Mouse (Mus musculus) granulocyte monocyte progenitor cell, adult 5-6 weeks (primary cell): ENCODE data around the gene Cryba4. TPM values are rescaled to one million over a fixed set of nuclear protein-coding genes. Genes with fewer than 3 reads are reported as not detected.

Experiments
- ATAC-seq: replicated peaks from 2 replicates; pipeline ENCODE4 v1.8.0; 2016; ENCODE audit warnings: mild to moderate bottlenecking, moderate TSS enrichment, inconsistent platforms; ENCODE audit not compliant: poor library complexity, severe bottlenecking
- total RNA-seq, 2 experiments: library from RNA; stranded (forward) in 1 of 2; stranded (reverse) in 1 of 2; fragments of 200-712, 200-1000 nt in 1 of 2; fragments of >200 nt in 1 of 2; fragmentation: Nextera tagmentation in 1 of 2; gene quantifications; 2 replicates each; pipeline ENCODE4 v1.2.3; 2014 to 2017

Cryba4 gene
- total RNA-seq, 2 experiments from 2014 or later = not detected

DNA sequence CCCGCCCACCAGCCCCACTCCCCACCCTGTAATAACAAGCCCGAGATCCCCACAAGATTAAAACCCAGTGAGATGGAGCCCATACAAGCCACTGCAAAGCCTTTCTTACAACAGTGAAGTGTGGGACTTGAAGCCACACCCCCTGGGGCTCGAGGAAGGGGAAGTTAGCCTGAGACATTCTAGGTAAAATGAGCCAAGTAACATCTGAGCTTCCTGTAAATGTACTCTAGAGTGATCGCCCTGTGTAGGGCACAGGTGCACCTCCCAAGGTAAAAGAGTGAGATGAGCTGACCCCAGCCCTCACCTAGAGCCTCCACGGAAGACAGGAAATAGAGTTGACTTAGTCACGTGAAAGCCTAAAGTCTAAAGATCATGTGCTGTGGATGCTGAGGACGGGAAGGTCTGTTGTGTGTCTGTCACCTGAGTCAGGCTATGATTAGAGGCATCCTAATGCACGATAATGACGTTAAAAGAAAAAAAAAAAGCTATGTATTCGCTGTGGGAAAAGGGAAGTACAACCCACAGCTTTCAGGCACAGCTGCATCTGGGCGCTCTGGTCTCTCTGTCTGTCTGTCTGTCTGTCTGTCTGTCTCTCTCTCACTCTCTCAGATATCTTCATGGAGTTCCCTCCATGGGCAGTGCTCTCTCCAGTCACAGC is 34.8 kb upstream of the Cryba4 start:
- peak; percentile 63 for ATAC-seq

- ATAC-seq = no peak
These were observed 34.3 kb upstream of the Cryba4 start for GRCm38 (mm10) chr5:112286608-112286983.

DNA sequence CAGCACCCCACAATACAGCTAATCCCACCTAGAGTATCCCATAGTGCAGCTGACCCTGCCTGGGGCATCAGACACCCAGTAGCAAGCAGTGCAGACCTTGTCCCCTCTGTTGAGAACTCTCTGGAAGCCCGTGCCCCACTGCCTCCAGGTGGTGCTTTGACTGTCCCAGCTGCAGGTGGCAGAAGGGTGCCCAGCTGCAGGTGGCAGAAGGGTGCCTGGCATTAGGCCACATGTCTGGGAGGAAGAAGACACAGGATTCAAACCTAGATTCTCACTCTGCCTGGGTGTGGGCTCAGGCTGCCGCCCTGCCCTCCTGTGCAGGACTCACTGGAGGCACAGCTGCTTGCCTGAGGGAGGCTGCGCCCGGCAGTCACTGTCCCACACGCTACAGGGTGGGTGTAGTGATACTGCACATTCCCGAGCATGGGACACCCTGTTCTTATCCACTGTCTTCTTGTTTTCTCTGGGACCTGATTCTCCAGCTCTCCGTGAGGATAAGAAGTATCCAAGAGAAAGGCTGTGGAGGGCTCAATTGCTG is 33.3 kb upstream of the Cryba4 start:
- no peak for ATAC-seq

- ATAC-seq = no peak
These were observed 31.9 kb upstream of the Cryba4 start for GRCm38 (mm10) chr5:112284203-112284582.

DNA sequence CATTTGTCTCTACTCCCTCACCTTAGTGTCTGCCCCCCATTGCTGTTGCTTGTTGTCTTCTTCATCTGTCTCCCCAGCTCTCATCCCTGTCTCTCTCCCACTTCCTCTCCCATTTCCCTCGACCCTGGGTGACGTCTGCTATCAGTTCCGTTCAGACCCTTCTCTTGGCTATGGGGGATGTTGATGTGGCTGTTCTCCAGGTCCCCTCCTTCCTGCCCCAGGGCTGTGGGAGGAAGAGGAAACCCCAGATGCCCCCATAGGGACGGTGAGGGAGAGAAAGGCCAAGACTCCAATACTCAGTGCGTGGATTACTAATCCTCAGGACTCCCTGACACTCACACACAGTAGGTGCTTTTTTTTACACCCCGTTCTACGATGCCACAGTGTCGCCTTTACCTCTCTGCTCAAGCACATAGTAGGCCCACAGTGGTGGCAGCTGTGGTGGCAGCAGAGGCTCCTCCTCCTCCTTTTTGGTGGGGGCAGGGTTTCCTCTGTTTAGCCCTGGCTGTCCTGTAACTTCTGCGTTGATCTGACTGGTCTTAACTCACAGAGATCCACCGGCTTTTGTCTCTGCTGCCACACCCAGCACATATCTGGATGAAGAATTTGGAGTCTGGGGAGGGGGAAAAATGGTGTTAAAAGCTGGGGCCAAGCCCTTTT is 31.4 kb upstream of the Cryba4 start:
- ATAC-seq = peak; percentile 12

DNA sequence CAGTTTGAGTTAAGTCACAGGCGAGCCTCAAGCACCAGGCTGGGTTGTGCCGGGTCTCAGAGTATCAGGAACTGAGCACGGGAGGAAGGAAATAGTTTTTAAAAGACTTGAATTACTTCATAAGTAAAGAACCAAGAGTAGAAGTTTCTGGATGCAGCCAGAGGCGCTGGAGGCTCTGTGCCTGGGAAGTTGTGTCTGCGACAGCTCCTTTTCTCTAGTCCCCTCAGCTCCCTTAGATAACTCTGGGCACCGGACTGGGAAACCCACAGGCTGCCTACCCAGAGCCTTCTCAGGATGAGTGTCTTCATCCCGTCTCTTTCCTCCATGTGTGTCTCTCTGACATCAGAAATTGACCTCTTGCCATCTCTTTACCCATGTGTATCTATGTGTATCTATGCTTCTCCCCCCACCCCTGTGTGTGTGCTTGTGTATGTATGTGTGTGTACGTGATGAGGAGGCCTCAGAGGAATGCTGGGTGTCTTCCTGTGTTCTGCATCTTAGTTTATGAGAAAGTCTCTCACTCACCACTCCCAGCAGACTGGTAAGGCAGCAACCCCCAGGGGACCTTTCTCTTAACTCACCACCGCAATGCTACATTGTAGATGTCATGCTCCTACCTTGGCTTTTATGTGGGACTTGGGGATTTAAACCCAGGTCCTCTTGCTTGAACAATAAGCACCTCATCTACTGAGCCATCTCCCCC is 30.6 kb upstream of the Cryba4 start:
- no peak for ATAC-seq

GRCm38 (mm10) chr5:112282123-112282779 is 29.9 kb upstream of the Cryba4 start:
- ATAC-seq = no peak

DNA sequence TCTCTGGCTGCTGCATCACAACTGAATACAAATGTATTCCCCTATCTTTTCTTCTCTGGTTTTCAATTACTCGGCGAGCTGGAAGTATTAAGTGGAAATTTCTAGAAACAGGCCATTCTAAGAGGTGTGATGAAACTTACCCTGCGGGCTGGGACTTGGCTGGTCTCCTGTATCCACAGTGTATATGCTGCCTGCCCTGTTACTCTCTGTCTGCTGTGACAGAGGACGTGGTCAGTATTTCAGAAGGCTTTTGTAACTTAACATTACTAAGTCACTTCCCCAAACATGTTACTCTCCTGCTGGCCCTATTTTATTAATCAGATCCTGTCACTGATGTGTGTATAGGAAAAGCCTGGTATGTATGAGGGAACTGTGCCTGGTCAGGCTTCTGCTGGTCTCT is 29.4 kb upstream of the Cryba4 start:
- ATAC-seq = peak; percentile 46

GRCm38 (mm10) chr5:112280863-112281660 is 28.7 kb upstream of the Cryba4 start:
- ATAC-seq = no peak

DNA sequence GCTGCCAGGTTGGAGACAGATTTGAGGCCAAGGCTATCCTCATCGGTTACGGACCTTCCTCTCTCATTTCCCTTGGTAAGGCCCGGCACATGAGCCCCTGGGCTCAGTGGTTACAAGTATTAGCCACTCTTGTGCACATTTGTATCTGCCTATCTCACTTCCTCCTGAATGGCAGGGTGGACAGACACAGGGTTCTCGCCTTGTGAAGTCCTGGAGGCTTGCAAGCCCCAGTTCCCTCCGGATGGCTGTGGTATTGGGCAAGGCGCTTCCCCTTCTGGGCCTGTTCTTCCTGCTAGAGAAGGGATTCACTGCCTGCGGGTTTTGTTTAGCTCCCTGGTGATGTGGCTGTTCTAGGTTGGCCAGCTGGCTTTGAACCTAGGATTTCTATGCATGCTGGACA is 27.8 kb upstream of the Cryba4 start:
- peak; percentile 50 for ATAC-seq

- no peak for ATAC-seq
These were observed 27.1 kb upstream of the Cryba4 start for GRCm38 (mm10) chr5:112279181-112280021.

- ATAC-seq = no peak
These were observed 25.7 kb upstream of the Cryba4 start for GRCm38 (mm10) chr5:112277906-112278470.

GRCm38 (mm10) chr5:112276907-112277348 is 24.6 kb upstream of the Cryba4 start:
- ATAC-seq = no peak

DNA sequence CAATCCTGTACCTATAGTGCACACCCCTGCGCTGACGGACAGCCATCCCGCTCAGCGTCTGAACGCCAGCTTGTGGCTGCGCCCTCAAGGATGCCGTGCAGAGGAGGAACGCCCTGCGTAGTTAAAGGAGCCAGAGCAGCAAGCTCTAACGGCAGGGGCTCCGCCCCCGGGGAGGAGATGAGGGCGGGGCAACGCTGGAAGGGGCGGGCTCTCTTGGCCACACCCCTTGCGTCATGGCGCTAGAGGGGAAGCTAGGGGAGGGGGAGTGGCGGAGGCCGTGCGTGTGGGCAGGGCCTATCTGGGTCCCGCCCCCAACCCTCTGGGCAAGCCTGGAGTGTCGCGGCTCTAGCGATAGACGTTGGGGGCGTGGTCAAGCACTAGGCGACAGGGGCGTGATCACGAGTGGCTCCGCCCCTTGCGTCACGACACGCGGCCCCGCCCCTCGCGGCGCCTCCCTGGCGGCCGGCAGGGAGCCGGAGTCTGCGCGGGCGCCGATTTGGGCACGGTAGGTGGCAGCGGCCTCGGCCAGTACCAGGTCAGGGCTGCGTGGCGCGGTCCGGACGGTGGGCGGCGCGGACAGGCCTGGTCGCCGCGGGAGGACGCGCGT is 24.1 kb upstream of the Cryba4 start, which contains the start of gene Tpst2:
Tpst2 (plus strand) TSS at position 425 of the 607 bp plus-strand sequence.
- ATAC-seq = peak; percentile 72

DNA sequence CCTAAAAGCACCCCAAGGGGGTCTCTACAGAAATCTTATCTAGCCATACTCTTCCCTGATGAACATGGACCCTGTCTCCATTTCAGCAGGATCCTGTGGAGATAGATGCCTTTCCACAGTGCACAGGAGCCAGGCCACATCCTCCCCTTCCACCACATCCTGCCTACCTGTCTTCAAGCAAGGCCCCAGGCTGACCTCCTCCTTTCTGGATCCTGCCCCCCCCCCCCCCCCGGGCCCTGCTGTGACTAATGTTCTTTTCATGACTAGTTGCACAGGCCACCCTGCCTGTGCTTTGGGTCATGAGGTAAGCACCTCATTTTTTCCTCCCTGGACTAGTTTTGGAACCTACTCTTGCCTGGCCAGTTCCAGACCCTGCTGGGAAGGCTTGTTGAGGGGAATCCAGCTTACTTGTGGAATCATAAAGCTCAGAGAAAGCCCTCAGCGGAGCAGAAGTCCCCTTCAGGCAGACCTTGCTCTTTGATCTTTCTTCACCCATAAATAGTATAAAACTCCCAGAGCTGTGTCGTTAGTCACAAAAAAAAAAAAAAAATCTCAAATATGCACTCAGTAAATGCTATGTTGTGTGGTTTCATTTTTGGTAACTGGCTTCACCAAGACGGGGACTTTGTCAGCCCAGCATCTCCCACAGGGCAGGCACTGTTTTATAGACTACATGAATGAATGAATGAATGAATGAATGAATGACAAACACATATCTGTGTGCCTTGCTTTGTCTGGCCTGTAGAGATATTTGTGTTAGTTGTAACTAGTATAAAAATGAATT is 22.9 kb upstream of the Cryba4 start:
- ATAC-seq = no peak

- no peak for ATAC-seq
These were observed 21.6 kb upstream of the Cryba4 start for GRCm38 (mm10) chr5:112273746-112274463.

GRCm38 (mm10) chr5:112272934-112273333 is 20.6 kb upstream of the Cryba4 start:
- ATAC-seq = peak; percentile 6; the same call in 1 of the 2 replicates
